Mouse (Mus musculus): ENCODE results near the gene Nme8. TPM values are rescaled to one million over a fixed set of nuclear protein-coding genes. Genes with fewer than 3 reads are reported as not detected.

The Nme8 gene
- polyA plus RNA-seq, 1 experiment from 2014 or later: not detected

DNA sequence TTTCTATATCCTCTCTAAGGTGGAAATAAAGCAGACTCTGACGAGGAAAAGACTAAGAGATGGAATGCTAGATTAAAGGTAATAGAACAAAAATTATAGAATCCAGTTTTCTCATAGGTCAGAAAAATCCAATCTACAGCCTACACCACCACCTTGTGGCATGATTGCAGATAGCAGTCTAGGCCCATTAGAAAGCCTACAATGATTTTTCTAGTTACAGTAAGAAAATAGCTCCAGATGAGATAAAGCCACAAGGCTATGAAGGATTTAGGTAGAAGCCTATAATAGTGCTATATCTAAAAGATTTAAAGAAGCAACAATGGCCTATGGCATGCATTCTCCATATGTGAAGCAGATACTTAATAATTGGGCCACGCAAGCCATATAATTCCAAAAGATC, 13.6 kb downstream of the Nme8 start:
- TF ChIP-seq CTCF (IDR thresholded peaks at IDR 0.05; ENCODE audit: low read depth) (peak; percentile 72), EP300 (IDR thresholded peaks at IDR 0.05; ENCODE audit: low read depth) (no peak)
- H3K27ac ChIP-seq (ENCODE audit: low read depth): no peak overlapping the region
- H3K9ac ChIP-seq (replicated peaks): no peak overlapping the region
- H3K9me3 ChIP-seq (ENCODE audit: low read length): no peaks in the 10 kb centered on the region
- H3K27me3 ChIP-seq (ENCODE audit: insufficient read depth, low read length): no peaks in the 10 kb centered on the region
- no peak overlapping the region for H3K4me2 ChIP-seq (ENCODE audit: low read depth, low read length)
- no peak overlapping the region for H3K4me3 ChIP-seq (ENCODE audit: low read depth, low read length)
- 60% methylated on average over 2 of the region's 2 CpGs for WGBS (ENCODE audit: insufficient replicate concordance)
- ATAC-seq: no peak
- H3K4me1 ChIP-seq (ENCODE audit: insufficient read depth): no peaks in the 10 kb centered on the region
- peak; percentile 28 for DNase-seq
- H3K36me3 ChIP-seq (replicated peaks; ENCODE audit: insufficient read depth, low read length): no peaks in the 10 kb centered on the region

DNA sequence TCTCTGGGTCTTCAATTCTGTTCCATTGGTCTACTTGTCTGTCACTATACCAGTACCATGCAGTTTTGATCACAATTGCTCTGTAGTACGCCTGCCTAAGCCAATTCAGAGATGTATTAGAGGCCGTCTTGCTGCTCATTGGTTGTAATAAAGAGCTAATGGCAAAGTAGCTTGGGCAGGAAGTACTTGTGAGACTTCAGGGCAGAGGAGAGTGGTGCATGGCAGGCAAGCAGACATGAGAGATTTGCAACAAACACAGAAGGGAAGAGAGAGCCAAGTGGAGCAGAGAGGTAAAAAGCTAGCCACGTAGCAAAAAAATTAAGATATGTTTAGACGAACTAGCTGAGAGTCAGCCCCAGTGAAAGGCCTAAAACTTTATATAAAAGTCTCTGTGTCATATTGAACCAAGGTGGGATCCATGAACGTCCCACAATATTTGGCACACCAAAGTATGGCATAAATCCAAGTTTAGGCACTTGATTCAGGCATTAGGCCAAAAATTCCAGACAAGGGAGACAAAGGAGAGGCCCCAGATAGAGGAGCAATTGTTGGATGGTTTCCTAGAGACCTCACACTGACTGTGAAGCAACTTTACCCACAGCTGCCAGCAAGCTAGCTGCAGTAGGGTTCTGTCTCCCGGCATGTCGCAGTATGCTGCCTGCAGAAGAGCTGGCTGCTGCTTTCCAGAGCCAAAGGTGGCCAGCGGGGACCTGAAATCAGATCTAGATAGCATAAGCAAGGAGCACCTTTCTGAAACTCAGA, 14.5 kb downstream of the Nme8 start:
- Histone ChIP-seq H3K36me3 (replicated peaks; ENCODE audit: insufficient read depth, low read length) (no peaks in the 10 kb centered on the region), H3K27ac (ENCODE audit: low read depth) (no peak overlapping the region), H3K27me3 (ENCODE audit: insufficient read depth, low read length) (no peaks in the 10 kb centered on the region), H3K9me3 (ENCODE audit: low read length) (no peaks in the 10 kb centered on the region), H3K4me2 (ENCODE audit: low read depth, low read length) (no peak overlapping the region), H3K9ac (replicated peaks) (no peak overlapping the region), H3K4me1 (ENCODE audit: insufficient read depth) (no peaks in the 10 kb centered on the region), H3K4me3 (ENCODE audit: low read depth, low read length) (no peak overlapping the region)
- ATAC-seq: no peak
- DNase-seq: no peak
- TF ChIP-seq EP300 (IDR thresholded peaks at IDR 0.05; ENCODE audit: low read depth): no peak
- TF ChIP-seq CTCF (IDR thresholded peaks at IDR 0.05; ENCODE audit: low read depth): no peak
- 73% methylated on average over 8 of the region's 8 CpGs for WGBS (ENCODE audit: insufficient replicate concordance)

DNA sequence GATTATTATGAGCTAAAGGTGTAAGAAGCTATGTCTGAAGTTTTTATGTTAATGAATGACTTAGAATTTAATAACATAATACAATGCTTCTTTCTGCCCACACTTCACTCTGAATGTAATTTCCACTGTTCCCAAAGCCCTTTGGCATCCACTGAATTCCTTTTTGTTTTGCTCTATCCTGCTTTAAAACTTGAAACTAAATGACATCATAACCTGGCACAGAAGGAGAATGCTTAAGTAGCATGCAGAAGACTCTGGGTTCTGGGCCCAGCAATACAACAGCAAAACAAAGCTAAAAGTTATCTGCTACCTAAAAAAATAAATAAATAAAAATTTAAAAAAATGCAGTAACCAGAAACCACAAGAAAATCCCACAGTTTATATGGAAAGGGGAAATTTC, 23.0 kb downstream of the Nme8 start:
- TF ChIP-seq EP300 (IDR thresholded peaks at IDR 0.05; ENCODE audit: low read depth) (no peak), CTCF (IDR thresholded peaks at IDR 0.05; ENCODE audit: low read depth) (no peak)
- Histone ChIP-seq H3K27ac (ENCODE audit: low read depth) (no peak overlapping the region), H3K9ac (replicated peaks) (no peak overlapping the region), H3K9me3 (ENCODE audit: low read length) (no peaks in the 10 kb centered on the region), H3K4me3 (ENCODE audit: low read depth, low read length) (no peak overlapping the region), H3K4me2 (ENCODE audit: low read depth, low read length) (no peak overlapping the region), H3K36me3 (replicated peaks; ENCODE audit: insufficient read depth, low read length) (no peaks in the 10 kb centered on the region), H3K27me3 (ENCODE audit: insufficient read depth, low read length) (no peaks in the 10 kb centered on the region), H3K4me1 (ENCODE audit: insufficient read depth) (no peaks in the 10 kb centered on the region)
- no peak for DNase-seq
- ATAC-seq: no peak

DNA sequence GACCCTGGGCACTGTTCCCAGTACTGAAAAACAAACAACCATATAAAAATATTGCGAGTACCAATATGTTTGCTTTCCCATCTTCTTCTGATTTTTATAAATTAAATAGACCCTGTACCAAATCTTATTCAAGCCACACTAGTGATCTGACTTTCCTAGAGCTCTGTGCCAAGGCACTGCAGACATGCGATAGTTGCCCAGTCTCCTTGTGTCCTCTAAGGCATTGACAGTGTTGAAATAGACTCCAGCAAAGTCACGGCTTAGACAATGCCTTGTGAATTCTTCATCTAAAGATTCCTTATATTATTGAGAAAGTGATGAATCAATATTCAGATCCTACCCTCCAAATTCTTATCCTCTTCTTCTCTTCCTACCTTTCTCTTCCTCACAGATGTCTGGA, 23.6 kb downstream of the Nme8 start:
- no peaks in the 10 kb centered on the region for H3K27me3 ChIP-seq (ENCODE audit: insufficient read depth, low read length)
- H3K9ac ChIP-seq (replicated peaks): no peak overlapping the region
- no peaks in the 10 kb centered on the region for H3K36me3 ChIP-seq (replicated peaks; ENCODE audit: insufficient read depth, low read length)
- H3K4me3 ChIP-seq (ENCODE audit: low read depth, low read length): no peak overlapping the region
- TF ChIP-seq CTCF (IDR thresholded peaks at IDR 0.05; ENCODE audit: low read depth): no peak
- no peak for TF ChIP-seq EP300 (IDR thresholded peaks at IDR 0.05; ENCODE audit: low read depth)
- no peak for ATAC-seq
- H3K4me1 ChIP-seq (ENCODE audit: insufficient read depth): no peaks in the 10 kb centered on the region
- H3K4me2 ChIP-seq (ENCODE audit: low read depth, low read length): no peak overlapping the region
- no peaks in the 10 kb centered on the region for H3K9me3 ChIP-seq (ENCODE audit: low read length)
- 80% methylated on average over 3 of the region's 3 CpGs for WGBS (ENCODE audit: insufficient replicate concordance)
- no peak for DNase-seq
- H3K27ac ChIP-seq (ENCODE audit: low read depth): no peak overlapping the region

DNA sequence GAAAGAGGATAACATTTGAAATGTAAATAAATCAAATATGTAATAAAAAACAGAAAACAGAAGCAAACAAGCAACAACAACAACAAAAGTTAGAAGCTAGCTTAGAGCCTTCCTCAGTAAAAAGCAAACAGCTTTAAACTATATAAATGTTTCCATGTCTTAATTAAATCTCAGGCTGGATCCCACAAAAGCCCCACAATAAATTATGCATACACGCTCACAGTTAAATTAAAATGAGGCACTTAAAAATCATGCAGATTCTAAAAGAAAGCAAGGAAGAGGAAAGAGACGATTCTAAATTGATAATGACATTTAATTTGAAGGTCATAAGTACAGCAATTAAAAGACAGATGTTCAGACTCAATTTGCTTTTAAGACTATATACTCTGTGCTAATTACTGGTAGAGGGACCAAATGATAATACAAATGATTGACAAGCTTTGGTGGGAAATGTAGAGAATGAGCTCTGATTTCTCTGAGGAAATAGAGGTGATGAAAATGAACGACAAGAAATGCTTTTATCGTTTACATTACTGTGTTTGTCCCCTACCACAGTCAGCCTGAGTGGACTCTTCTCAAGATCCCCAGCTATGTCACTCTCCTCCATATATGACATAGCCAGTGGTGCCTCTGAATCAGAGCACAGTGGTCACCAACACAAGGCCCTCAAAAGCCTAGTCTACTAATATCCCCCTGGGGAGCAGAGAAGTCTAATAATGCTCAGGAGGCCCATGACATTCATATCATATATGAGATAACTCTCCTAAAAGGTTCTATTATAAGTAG, 29.0 kb downstream of the Nme8 start:
- Histone ChIP-seq H3K36me3 (replicated peaks; ENCODE audit: insufficient read depth, low read length) (no peaks in the 10 kb centered on the region), H3K27ac (ENCODE audit: low read depth) (no peak overlapping the region), H3K27me3 (ENCODE audit: insufficient read depth, low read length) (no peaks in the 10 kb centered on the region), H3K4me1 (ENCODE audit: insufficient read depth) (no peaks in the 10 kb centered on the region), H3K4me3 (ENCODE audit: low read depth, low read length) (no peak overlapping the region), H3K9ac (replicated peaks) (no peak overlapping the region), H3K9me3 (ENCODE audit: low read length) (no peaks in the 10 kb centered on the region), H3K4me2 (ENCODE audit: low read depth, low read length) (no peak overlapping the region)
- WGBS (ENCODE audit: insufficient replicate concordance): 75% methylated on average over 4 of the region's 4 CpGs
- TF ChIP-seq EP300 (IDR thresholded peaks at IDR 0.05; ENCODE audit: low read depth): no peak
- DNase-seq: no peak
- ATAC-seq: no peak

DNA sequence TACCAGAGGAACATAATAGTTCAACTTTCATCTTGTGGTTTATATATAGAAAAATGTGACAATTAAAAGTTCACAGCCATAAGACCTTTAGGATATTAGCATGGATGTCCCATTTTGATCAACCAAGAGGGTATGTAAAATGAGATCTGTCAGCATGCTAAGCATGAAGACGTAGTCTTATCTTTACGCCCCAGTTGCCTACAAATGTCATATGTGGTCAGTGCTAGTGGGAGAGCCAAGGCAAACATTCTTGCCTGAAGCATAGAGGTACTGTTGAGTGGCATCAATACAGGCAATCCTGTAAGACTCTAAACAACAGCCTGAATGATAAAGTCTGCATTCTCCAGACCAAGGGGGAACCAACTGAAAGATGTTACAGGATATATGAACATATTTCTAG, 45.2 kb downstream of the Nme8 start:
- TF ChIP-seq CTCF (IDR thresholded peaks at IDR 0.05; ENCODE audit: low read depth): no peak
- peak; percentile 69 for TF ChIP-seq EP300 (IDR thresholded peaks at IDR 0.05; ENCODE audit: low read depth)
- WGBS (ENCODE audit: insufficient replicate concordance): 74% methylated on average over 2 of the region's 2 CpGs
- peak; percentile 25; the same call in 1 of the 2 replicates for ATAC-seq
- H3K4me3 ChIP-seq (ENCODE audit: low read depth, low read length): no peak overlapping the region
- no peak overlapping the region for H3K9ac ChIP-seq (replicated peaks)
- H3K4me2 ChIP-seq (ENCODE audit: low read depth, low read length): no peak overlapping the region
- no peak overlapping the region for H3K27ac ChIP-seq (ENCODE audit: low read depth)
- DNase-seq: no peak
- no peaks in the 10 kb centered on the region for H3K27me3 ChIP-seq (ENCODE audit: insufficient read depth, low read length)
- H3K4me1 ChIP-seq (ENCODE audit: insufficient read depth): peaks cover 3% of the 10 kb centered on the region; the same call in 1 of the 2 replicates
- H3K9me3 ChIP-seq (ENCODE audit: low read length): no peaks in the 10 kb centered on the region
- H3K36me3 ChIP-seq (replicated peaks; ENCODE audit: insufficient read depth, low read length): no peaks in the 10 kb centered on the region

Data from liver, postnatal 0 days (tissue).